Comparison of ENCODE assay signal across 8 mouse cellular contexts in the genomic region with DNA sequence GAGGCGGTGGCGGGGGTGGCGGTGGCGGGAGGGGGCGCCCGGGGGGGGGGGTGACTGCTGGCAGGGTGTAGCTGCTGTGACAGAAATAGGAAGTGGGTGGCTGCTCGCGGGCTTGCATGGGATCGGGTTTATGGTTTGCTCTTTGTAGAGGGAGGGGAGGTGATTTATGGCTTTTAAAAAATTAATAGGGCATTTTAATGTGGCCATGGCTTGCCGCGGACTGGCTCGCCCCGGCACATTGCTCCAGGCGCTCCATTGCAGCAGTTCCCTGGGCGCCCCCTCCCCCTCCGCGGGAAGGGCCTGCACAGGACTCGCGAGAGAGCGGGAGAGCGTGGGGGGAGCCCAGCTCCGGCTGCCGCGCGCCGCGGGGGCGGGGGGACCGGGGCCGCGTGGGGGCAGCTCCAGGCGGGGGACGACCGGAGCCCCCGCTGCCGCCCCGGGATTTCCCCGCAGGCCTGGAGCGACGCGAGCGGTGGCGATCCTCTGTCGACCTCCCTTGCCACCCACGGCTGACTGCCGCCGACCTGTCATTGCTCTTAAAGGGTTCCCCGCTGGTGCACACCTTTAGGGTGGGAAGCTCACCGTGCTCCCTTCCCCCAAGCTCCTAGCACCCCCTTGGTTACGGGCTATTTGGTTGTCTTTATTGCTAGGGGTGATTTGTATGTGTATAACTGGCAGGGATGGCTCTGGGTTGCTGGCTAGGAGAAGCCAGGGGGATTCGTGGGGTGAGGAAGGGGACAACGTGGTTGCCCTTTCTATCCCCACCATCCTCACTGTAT. TPM values are rescaled to one million over a fixed set of nuclear protein-coding genes. Genes with fewer than 3 reads are reported as not detected.
DNase-seq lines count a peak whose midpoint lies in the region; ATAC-seq and TF ChIP-seq lines count a peak whose summit lies in the region.

No protein-coding gene starts in this region.

- H3K9ac ChIP-seq in embryonic facial prominence, embryonic 15.5 days = peak overlapping the region; percentile 80
- H3K9ac ChIP-seq in heart, embryonic 15.5 days = peak overlapping the region; percentile 86
- peak overlapping the region; percentile 72 for H3K9ac ChIP-seq in liver, embryonic 14.5 days (replicated peaks)
- H3K9ac ChIP-seq in neural tube, embryonic 13.5 days = peak overlapping the region; percentile 95

- peak overlapping the region; percentile 92 for H3K4me3 ChIP-seq in embryonic facial prominence, embryonic 15.5 days (replicated peaks)
- peak overlapping the region; percentile 95 for H3K4me3 ChIP-seq in heart, embryonic 15.5 days
- H3K4me3 ChIP-seq in liver, embryonic 14.5 days (ENCODE audit: insufficient read depth in 1 of 2, low read depth in 2 of 2, low read length in 2 of 2) = peak overlapping the region; percentile 63 to 73
- peak overlapping the region; percentile 92 for H3K4me3 ChIP-seq in neural tube, embryonic 13.5 days
- peak overlapping the region; percentile 78 for H3K4me3 ChIP-seq in testis, adult 2 months (ENCODE audit: control insufficient read depth, low read depth, low read length)

- ATAC-seq in embryonic facial prominence, embryonic 15.5 days (ENCODE audit: insufficient number of reproducible peaks, low FRiP score, low TSS enrichment, low read depth) = peak; percentile 39; the same call in 1 of the 2 replicates
- ATAC-seq in heart, embryonic 15.5 days (replicated peaks; ENCODE audit: insufficient number of reproducible peaks, insufficient read depth, low FRiP score, low read depth) = peak; percentile 23; the same call in 1 of the 2 replicates
- ATAC-seq in liver, embryonic 14.5 days (ENCODE audit: insufficient read depth) = no peak
- peak; percentile 71 for ATAC-seq in neural tube, embryonic 13.5 days (ENCODE audit: low read depth)

- no peak for TF ChIP-seq EP300 in liver, embryonic 14.5 days (IDR thresholded peaks at IDR 0.05; ENCODE audit: low read depth)

- H3K4me1 ChIP-seq in embryonic facial prominence, embryonic 15.5 days = peaks cover 15% of the 10 kb centered on the region; the same call in 1 of the 2 replicates
- peaks cover 35% of the 10 kb centered on the region for H3K4me1 ChIP-seq in heart, embryonic 15.5 days (replicated peaks)
- H3K4me1 ChIP-seq in liver, embryonic 14.5 days (replicated peaks; ENCODE audit: control insufficient read depth in 2 of 2, insufficient read depth in 2 of 2, low read length in 1 of 2) = peaks cover 0 to 7% of the 10 kb centered on the region in 2 experiments; a peak in 2 of 4 replicates
- H3K4me1 ChIP-seq in neural tube, embryonic 13.5 days (replicated peaks) = peaks cover 43% of the 10 kb centered on the region
- peaks cover 11% of the 10 kb centered on the region for H3K4me1 ChIP-seq in testis, adult 2 months (ENCODE audit: control insufficient read depth, insufficient read depth, low read length)

- peak overlapping the region; percentile 95 for H3K27ac ChIP-seq in embryonic facial prominence, embryonic 15.5 days (replicated peaks)
- H3K27ac ChIP-seq in heart, embryonic 15.5 days = peak overlapping the region; percentile 95
- H3K27ac ChIP-seq in liver, embryonic 14.5 days = no peak overlapping the region
- H3K27ac ChIP-seq in neural tube, embryonic 13.5 days (replicated peaks) = peak overlapping the region; percentile 99
- H3K27ac ChIP-seq in testis, adult 2 months (ENCODE audit: control insufficient read depth, insufficient read depth, low read depth, low read length) = no peak overlapping the region

- under 1% methylated on average over 45 of the region's 52 CpGs for WGBS in embryonic facial prominence, embryonic 15.5 days
- WGBS in heart, embryonic 15.5 days = under 1% methylated on average over 51 of the region's 52 CpGs
- whole genome bisulfite sequencing in liver, embryonic 14.5 days (ENCODE audit: insufficient replicate concordance) = 1% methylated on average over 33 of the region's 52 CpGs
- WGBS in neural tube, embryonic 13.5 days = under 1% methylated on average over 50 of the region's 52 CpGs

- no peak for TF ChIP-seq POLR2A in testis, adult 2 months (IDR thresholded peaks at IDR 0.05; ENCODE audit: control insufficient read depth, low read depth, low read length)

- H3K9me3 ChIP-seq in embryonic facial prominence, embryonic 15.5 days (replicated peaks) = no peaks in the 10 kb centered on the region
- H3K9me3 ChIP-seq in heart, embryonic 15.5 days (replicated peaks) = no peaks in the 10 kb centered on the region
- H3K9me3 ChIP-seq in liver, embryonic 14.5 days (ENCODE audit: control insufficient read depth, low read length) = no peaks in the 10 kb centered on the region
- H3K9me3 ChIP-seq in neural tube, embryonic 13.5 days = no peaks in the 10 kb centered on the region

- H3K27me3 ChIP-seq in embryonic facial prominence, embryonic 15.5 days = no peaks in the 10 kb centered on the region
- H3K27me3 ChIP-seq in heart, embryonic 15.5 days = no peaks in the 10 kb centered on the region
- H3K27me3 ChIP-seq in liver, embryonic 14.5 days (ENCODE audit: control insufficient read depth, insufficient read depth, low read length) = no peaks in the 10 kb centered on the region
- no peaks in the 10 kb centered on the region for H3K27me3 ChIP-seq in neural tube, embryonic 13.5 days
- H3K27me3 ChIP-seq in testis, adult 2 months (ENCODE audit: control insufficient read depth, insufficient read depth, low read length) = peaks cover 2% of the 10 kb centered on the region; the same call in 1 of the 2 replicates

- no peak for TF ChIP-seq CTCF in liver, embryonic 14.5 days (IDR thresholded peaks at IDR 0.05; ENCODE audit: low read depth)
- no peak for TF ChIP-seq CTCF in testis, adult 2 months (IDR thresholded peaks at IDR 0.05; ENCODE audit: control insufficient read depth, insufficient read depth, insufficient replicate concordance, low read depth, low read length)

- no peaks in the 10 kb centered on the region for H3K36me3 ChIP-seq in embryonic facial prominence, embryonic 15.5 days
- H3K36me3 ChIP-seq in heart, embryonic 15.5 days = no peaks in the 10 kb centered on the region
- H3K36me3 ChIP-seq in liver, embryonic 14.5 days (replicated peaks; ENCODE audit: control insufficient read depth, insufficient read depth, low read depth) = no peaks in the 10 kb centered on the region
- no peaks in the 10 kb centered on the region for H3K36me3 ChIP-seq in neural tube, embryonic 13.5 days
- no peaks in the 10 kb centered on the region for H3K36me3 ChIP-seq in testis, adult 2 months (ENCODE audit: control insufficient read depth, insufficient read depth, low read length)

- DNase-seq in A20 (ENCODE audit: low read depth, low spot score) = peak; percentile 76
- DNase-seq in adrenal gland, postnatal 14 days = peak; percentile 94
- peak; percentile 87 for DNase-seq in kidney, postnatal 14 days
- peak in 2 of 3 experiments; percentile 10 to 24 for DNase-seq in liver, embryonic 14.5 days (ENCODE audit: low read depth in 3 of 3, low spot score in 3 of 3)

- peak overlapping the region; percentile 61 for H3K4me2 ChIP-seq in embryonic facial prominence, embryonic 15.5 days (replicated peaks)
- H3K4me2 ChIP-seq in heart, embryonic 15.5 days = peak overlapping the region; percentile 84
- peak overlapping the region; percentile 82 for H3K4me2 ChIP-seq in liver, embryonic 14.5 days (ENCODE audit: low read depth)
- H3K4me2 ChIP-seq in neural tube, embryonic 13.5 days = peak overlapping the region; percentile 68

RNA-seq across cellular contexts. Expression of gene Ppp3ca, which starts 1.4 kb away (rescaled TPM):
- 46.9 and 56.3 TPM in 2 replicates for total RNA-seq in adrenal gland, postnatal 14 days (2021)
- 82.8 and 84.5 TPM in 2 replicates for polyA plus RNA-seq in embryonic facial prominence, embryonic 15.5 days (2015; fragmentation: Nextera tagmentation; extraction: Ambion mirVana)
- 47.6 and 49.0 TPM in 2 replicates for polyA plus RNA-seq in heart, embryonic 15.5 days (2015; fragmentation: Nextera tagmentation; extraction: Ambion mirVana)
- 2.8 and 3.9 TPM in 2 replicates for polyA plus RNA-seq in liver, embryonic 14.5 days (2012; rRNA removed)
- 7.4 and 9.2 TPM in 2 replicates for polyA plus RNA-seq in liver, embryonic 14.5 days (2014; fragmentation: Nextera tagmentation; extraction: Ambion mirVana)
- polyA plus RNA-seq in neural tube, embryonic 13.5 days (2015; fragmentation: Nextera tagmentation; extraction: Ambion mirVana) = 142 and 160 TPM in 2 replicates
- polyA plus RNA-seq in testis, adult 2 months (2012; rRNA removed) = 24.3 and 30.0 TPM in 2 replicates

Comparison
In these comparisons a context has a peak if more than half of its experiments do, and no peak if none do; other contexts are left out.
1. DNase-seq: peak in every context shown above with its lines; median percentile 94 in adrenal gland, postnatal 14 days; 87 in kidney, postnatal 14 days; 76 in A20; 17 in liver, embryonic 14.5 days.
2. H3K27ac ChIP-seq: peak in embryonic facial prominence, embryonic 15.5 days (single experiment), heart, embryonic 15.5 days (single experiment) and neural tube, embryonic 13.5 days (single experiment); none in liver, embryonic 14.5 days (single experiment) and testis, adult 2 months (single experiment).
3. Peak in every context shown above with its lines, with median percentiles within 50 percentile points of each other: H3K4me2 ChIP-seq, H3K4me3 ChIP-seq and H3K9ac ChIP-seq.